Mouse (Mus musculus): Measurements from ENCODE around the gene Cyp27b1.

Cyp27b1 gene

DNA sequence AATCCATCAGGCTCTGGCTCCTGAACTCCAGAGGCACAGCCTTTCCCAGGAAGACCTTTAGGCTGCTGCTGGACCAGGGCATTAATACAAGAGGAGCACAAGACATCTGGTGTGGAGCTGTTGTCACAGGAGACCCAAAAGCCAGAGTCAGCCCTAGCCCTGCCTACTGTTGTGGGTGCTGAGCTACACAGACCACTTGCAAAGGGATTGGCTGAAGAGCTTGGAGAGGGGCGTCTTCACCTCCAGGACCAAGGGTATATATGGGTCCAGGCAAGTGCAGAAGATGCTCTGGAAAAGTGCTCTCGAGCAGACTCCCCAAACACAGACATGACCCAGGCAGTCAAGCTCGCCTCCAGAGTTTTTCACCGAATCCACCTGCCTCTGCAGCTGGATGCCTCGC is at the start of gene Cyp27b1:
Cyp27b1 (plus strand) TSS at position 297 of the 400 bp plus-strand sequence.
- no peak for DNase-seq (ENCODE audit: low read depth, low spot score)

- DNase-seq (ENCODE audit: low read depth, low spot score), result no peak
Observed at GRCm38 (mm10) chr10:127000529-127000928, 47.5 kb upstream of the Cyp27b1 start, which contains the start of gene Avil. Gene Avil, plus strand, starts transcription at chr10:127000709.

DNA sequence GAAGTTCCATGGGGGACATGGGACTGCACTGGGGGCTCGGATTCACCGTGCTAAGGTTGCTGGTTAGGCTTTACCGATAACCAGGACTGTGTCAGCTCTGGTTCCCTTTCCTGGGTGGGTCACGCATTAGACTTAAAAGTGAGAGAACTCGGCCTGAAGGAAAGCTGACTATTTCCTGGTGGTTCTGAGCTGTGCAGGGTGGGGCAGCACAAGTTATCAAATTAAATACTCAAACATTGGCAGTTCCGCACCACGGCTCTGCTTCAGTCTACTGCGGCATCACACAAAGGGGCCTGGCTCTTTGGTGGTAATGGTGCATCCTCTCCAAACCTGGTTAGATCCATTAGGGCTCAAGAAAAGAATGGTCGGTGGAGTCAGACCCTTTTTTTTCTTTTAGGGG is 46.8 kb upstream of the Cyp27b1 start:
- no peak for DNase-seq (ENCODE audit: low read depth, low spot score)

DNA sequence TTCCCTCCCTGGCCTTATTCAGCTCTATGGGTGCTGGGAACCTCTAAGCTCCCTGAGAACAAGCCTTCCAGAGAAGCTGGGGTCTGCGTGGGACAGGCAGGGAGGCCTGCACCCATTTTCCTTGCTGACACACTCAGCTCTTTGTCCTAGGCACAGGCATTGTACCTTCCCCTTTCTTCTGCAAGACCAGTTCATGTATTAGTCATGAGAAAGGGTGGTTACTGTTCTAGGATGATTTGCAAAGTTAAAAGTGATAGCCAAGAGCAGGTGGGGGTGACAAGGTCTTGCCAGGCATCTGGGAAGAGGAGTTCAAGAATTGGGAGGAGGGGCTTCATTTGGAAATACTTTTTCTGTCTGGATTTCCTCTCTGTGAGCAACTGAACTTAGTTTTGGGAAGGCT is 46.0 kb upstream of the Cyp27b1 start:
- no peak for DNase-seq (ENCODE audit: low read depth, low spot score)

DNA sequence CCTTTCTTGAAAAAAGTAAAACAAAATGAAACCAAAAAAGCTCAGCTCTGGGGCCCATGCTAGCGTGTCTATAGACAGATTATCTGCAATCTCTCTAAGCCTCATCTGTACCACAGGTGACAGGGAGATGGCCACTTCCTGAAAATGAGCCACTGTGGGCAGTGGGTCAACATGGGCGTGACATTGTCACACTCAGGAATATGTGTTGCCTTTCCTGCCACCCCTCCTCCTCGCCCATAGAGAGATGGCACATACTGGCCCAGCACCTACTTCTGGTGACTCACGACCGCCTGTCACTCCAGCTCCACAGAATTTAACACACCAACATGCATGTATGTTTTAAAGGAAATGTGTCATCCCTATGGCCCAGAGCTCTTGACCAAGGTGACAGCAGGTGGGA is 45.3 kb upstream of the Cyp27b1 start:
- DNase-seq (ENCODE audit: low read depth, low spot score), result no peak

GRCm38 (mm10) chr10:127003334-127003733 is 44.7 kb upstream of the Cyp27b1 start:
- no peak for DNase-seq (ENCODE audit: low read depth, low spot score)

- no peak for DNase-seq (ENCODE audit: low read depth, low spot score)
Observed at GRCm38 (mm10) chr10:127003806-127004205, 44.2 kb upstream of the Cyp27b1 start.

DNA sequence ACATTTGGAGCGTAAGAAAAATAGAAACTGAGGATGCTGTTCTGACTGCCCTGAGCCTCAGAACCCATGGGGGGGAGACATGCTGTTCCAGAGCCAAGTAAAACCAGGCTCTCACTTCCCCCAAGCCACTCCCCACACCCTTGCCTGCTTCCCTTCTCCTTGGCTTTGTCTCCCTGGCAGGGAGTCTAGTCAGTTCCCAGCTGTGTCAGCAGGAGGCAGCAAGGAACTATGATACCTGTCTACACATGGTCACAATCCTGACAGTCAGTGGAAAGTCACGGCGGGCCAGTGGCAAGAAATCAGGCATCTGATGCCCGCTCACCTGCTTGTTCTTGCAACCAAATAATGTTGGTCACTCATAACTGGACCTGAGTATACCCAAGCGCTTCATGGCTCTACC is 31.6 kb upstream of the Cyp27b1 start:
- peak; percentile 37 for DNase-seq (ENCODE audit: low read depth, low spot score)

DNA sequence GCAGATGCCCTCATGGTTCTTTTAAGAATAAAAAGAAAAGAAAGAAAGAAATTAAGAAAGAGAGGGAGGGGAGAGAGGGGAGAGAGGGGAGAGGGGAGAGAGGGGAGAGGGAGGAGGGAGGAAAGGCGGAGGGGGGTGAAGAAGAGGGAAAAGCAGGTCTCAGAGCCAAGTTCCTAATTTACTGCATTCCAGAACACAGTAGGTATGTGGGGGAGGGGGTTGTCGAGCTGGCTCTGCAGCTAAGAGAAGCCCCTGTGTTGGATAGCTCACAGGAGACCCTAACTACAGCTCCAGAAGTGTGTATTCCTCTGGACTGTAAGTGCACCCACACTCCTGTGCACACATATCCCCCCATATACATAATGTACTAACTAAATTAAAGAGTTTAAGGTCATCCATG is 31.0 kb upstream of the Cyp27b1 start:
- no peak for DNase-seq (ENCODE audit: low read depth, low spot score)

DNA sequence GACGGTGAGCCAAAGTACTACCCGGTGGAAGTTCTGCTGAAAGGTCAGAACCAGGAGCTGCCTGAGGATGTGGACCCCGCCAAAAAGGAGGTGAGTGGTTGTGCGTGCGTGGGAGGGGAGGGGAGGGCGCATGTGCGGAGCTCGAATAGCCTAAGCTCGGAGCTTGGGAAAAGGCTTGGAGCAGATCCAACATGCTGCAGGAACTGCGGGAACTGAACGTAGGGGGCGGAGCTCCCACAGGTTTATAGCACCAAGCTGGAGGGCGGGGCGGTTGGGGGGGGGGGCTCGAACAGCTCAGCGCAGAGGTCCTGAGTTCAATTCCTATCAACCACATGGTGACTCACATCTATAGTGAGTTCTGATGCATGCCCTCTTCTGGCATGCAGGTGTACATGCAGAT is 29.6 kb upstream of the Cyp27b1 start:
- no peak for DNase-seq (ENCODE audit: low read depth, low spot score)

GRCm38 (mm10) chr10:127030336-127031296 is 17.4 kb upstream of the Cyp27b1 start, which contains the start of gene Tsfm:
Gene Tsfm, minus strand, starts transcription at chr10:127030840.
- peak; percentile 87 for DNase-seq (ENCODE audit: low read depth, low spot score)

- DNase-seq (ENCODE audit: low read depth, low spot score), result no peak
Observed at GRCm38 (mm10) chr10:127033301-127033741, 14.7 kb upstream of the Cyp27b1 start.

- DNase-seq (ENCODE audit: low read depth, low spot score), result no peak
Observed at GRCm38 (mm10) chr10:127036273-127036672, 11.8 kb upstream of the Cyp27b1 start.

DNA sequence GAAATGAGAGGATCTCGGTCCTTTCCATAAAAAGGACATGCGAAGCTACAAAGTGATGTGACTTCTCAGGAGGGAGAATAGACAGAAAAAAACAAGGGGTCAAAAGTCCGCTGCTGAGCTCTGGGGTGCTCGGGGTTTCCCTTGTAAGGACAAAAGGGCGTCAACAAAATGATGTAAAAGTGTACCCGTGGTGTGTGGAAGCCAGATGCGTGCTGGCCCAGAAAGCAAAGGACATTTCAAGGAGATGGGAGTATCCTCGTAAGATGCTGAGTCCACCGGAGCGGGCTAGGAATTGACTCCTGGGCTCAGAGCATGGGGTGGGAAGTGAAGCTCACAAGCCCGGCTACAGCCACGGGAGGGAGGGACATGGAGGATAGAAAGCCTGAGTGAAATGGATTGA is 10.4 kb upstream of the Cyp27b1 start:
- DNase-seq (ENCODE audit: low read depth, low spot score), result no peak

DNA sequence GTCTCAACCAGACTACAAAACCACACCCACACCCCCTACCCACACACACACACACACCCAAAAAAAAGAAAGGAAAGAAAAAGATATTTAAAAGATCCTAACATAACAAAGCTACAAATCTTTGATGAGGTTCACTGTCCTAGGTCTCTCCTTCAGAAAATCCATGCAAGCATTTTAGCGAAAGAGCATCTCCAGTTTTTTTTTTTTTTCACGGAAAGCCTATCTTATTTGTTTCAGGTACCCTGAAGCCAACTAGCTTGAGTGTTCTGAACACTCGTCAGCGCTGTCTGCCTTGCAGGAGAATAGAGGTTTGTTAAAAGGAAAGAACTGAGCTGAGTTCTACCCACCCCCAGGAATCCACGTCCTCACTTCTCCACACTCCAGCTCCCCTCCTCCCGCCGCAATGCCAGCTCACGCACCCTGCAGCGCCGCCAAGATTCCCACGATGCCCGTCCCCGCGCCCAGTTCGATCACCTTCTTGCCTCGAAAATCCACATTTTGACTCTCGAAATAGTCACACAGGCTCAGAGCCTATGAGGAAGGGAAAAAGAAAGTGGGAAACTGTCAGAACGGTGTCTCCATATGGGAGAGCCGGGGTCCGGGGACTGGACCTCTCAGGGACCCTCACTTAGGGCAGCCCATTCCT is 7.4 kb upstream of the Cyp27b1 start:
- peak; percentile 41 for DNase-seq (ENCODE audit: low read depth, low spot score)

GRCm38 (mm10) chr10:127041274-127041766 is 6.7 kb upstream of the Cyp27b1 start, which contains the start of the genes Mettl1 and Eef1akmt3:
Gene Mettl1, plus strand, starts transcription at chr10:127041414.
Gene Eef1akmt3, minus strand, starts transcription at chr10:127041513.
- peak; percentile 61 for DNase-seq (ENCODE audit: low read depth, low spot score)

DNA sequence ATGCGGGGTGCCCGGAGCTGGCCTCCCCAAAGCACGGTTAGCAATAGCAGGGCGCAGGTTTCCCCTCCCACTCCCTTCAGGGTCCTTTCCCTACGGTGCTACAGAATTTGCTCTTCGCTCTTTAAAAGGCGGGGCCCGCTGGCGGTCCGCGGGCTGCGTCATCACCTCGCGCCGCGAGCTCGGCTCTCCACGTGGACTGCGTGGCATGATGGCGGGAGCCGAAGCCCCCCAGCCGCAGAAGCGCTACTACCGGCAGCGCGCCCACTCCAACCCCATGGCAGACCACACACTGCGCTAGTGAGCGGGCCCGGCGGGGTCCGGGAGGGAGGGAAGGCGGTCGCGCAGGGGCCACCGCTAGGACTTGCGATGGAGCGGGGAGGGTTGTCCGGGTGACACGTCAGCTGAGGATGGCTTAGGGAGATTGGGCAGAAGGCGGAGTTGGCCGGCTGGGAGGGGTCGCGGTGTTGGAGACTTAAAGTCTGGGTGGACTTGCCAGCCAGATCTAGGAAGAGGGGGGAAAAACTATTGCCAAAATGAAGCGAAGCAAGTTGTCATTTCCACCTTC is 6.2 kb upstream of the Cyp27b1 start:
- DNase-seq (ENCODE audit: low read depth, low spot score), result peak; percentile 84

GRCm38 (mm10) chr10:127042468-127043115 is 5.5 kb upstream of the Cyp27b1 start:
- DNase-seq (ENCODE audit: low read depth, low spot score), result peak; percentile 68

- DNase-seq (ENCODE audit: low read depth, low spot score), result no peak
Observed at GRCm38 (mm10) chr10:127043187-127043586, 4.9 kb upstream of the Cyp27b1 start.

GRCm38 (mm10) chr10:127048608-127049394 is 751 bp downstream of the Cyp27b1 start:
- no peak for DNase-seq (ENCODE audit: low read depth, low spot score)

Measured in 3T3-L1 (cell line).